Mouse (Mus musculus) stomach, embryonic 16.5 days (tissue): ENCODE results near the gene Raf1. TPM values are rescaled to one million over a fixed set of nuclear protein-coding genes. Genes with fewer than 3 reads are reported as not detected.

ENCODE experiments used
- ATAC-seq: fragments of 200-750 bp; cut with Nextera tagmentation; 2 replicates; pipeline ENCODE4 v1.8.0; 2017; ENCODE audit warnings: moderate number of reproducible peaks, moderate TSS enrichment; ENCODE audit not compliant: insufficient read depth, low FRiP score
- H3K27ac ChIP-seq: fragments of 300-500 bp; sonication (generic); 2 replicates; pipeline ENCODE4 v1.5.1; 2014; ENCODE audit warnings: low read length
- H3K27me3 ChIP-seq: fragments of 300-500 bp; sonication (generic); 2 replicates; pipeline ENCODE4 v1.6.1; 2014; ENCODE audit warnings: low read length, control low read depth, mixed read lengths; ENCODE audit not compliant: control insufficient read depth, insufficient read depth
- H3K36me3 ChIP-seq: fragments of 300-500 bp; sonication (generic); 2 replicates; pipeline ENCODE4 v1.6.1; 2014; ENCODE audit warnings: low read length; ENCODE audit not compliant: control insufficient read depth, insufficient read depth
- H3K4me1 ChIP-seq: fragments of 300-500 bp; sonication (generic); 2 replicates; pipeline ENCODE4 v1.6.1; 2014; ENCODE audit warnings: low read length, control low read depth, mixed read lengths; ENCODE audit not compliant: control insufficient read depth, insufficient read depth
- H3K4me2 ChIP-seq: fragments of 300-500 bp; sonication (generic); 2 replicates; pipeline ENCODE4 v1.6.1; 2014; ENCODE audit warnings: low read depth, low read length, mixed read lengths
- H3K4me3 ChIP-seq: fragments of 300-500 bp; sonication (generic); replicated peaks from 2 replicates; pipeline ENCODE4 v1.5.1; 2014; ENCODE audit warnings: mild to moderate bottlenecking, low read length
- H3K9ac ChIP-seq: fragments of 300-500 bp; sonication (generic); 2 replicates; pipeline ENCODE4 v1.6.1; 2014; ENCODE audit warnings: low read length
- H3K9me3 ChIP-seq: fragments of 300-500 bp; sonication (generic); replicated peaks from 2 replicates; pipeline ENCODE4 v1.6.1; 2016; ENCODE audit warnings: low read length, control low read depth; ENCODE audit not compliant: control insufficient read depth
- WGBS: fragments of 180-500 bp; shearing (Covaris S2); extraction: QIAGEN DNeasy Blood & Tissue Kit; methylation state at CpG from one replicate; pipeline ENCODE4 v1.1.7; 2014; 5-methylcytosine and 5-hydroxymethylcytosine counted together
- polyA plus RNA-seq: library from polyadenylated mRNA; unstranded; fragments of >200 nt; fragmentation: Nextera tagmentation; extraction: Ambion mirVana; gene quantifications from 2 replicates; pipeline ENCODE4 v1.2.1, GENCODE M21; 2015

Gene Raf1
- polyA plus RNA-seq, 1 experiment from 2014 or later, result 76.9 TPM

DNA sequence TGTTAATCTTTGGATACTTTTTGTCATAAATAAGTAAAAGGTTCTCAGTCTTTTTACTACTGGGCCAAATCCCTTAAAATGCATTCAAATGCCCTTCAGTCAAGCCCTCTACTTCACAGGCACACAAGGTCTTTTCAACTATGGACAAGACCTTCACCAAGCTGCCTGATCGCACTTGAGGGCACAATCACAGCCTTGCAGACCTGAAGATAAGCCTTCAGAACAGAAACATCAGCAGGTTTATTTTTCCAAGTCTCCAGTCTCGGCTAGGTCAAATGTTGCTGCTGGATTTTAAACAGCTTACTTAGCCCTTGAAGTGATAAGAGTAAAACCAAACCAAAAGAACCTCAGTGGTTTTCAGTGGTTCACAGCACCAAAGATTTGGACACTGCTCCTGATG is 2.1 kb downstream of the Raf1 start:
- peak overlapping the region; percentile 100 for H3K9ac ChIP-seq
- 26% methylated on average over 2 of the region's 2 CpGs for WGBS
- H3K27ac ChIP-seq, result no peak overlapping the region

GRCm38 (mm10) chr6:115672700-115673099 is 3.7 kb downstream of the Raf1 start:
- Histone ChIP-seq H3K27me3 (no peaks in the 10 kb centered on the region), H3K4me1 (peaks cover 24% of the 10 kb centered on the region), H3K9ac (no peak overlapping the region), H3K4me2 (no peak overlapping the region), H3K4me3 (no peak overlapping the region), H3K9me3 (no peaks in the 10 kb centered on the region), H3K27ac (no peak overlapping the region), H3K36me3 (no peaks in the 10 kb centered on the region)
- 89% methylated on average over 1 of the region's 1 CpGs for WGBS
- no peak for ATAC-seq

More for the DNA sequence above, 2.1 kb downstream of the Raf1 start:
- Histone ChIP-seq H3K27me3 (no peaks in the 10 kb centered on the region), H3K4me3 (peak overlapping the region; percentile 96), H3K36me3 (no peaks in the 10 kb centered on the region), H3K4me2 (peak overlapping the region; percentile 72), H3K9me3 (no peaks in the 10 kb centered on the region), H3K4me1 (peaks cover 17% of the 10 kb centered on the region)
- no peak for ATAC-seq

DNA sequence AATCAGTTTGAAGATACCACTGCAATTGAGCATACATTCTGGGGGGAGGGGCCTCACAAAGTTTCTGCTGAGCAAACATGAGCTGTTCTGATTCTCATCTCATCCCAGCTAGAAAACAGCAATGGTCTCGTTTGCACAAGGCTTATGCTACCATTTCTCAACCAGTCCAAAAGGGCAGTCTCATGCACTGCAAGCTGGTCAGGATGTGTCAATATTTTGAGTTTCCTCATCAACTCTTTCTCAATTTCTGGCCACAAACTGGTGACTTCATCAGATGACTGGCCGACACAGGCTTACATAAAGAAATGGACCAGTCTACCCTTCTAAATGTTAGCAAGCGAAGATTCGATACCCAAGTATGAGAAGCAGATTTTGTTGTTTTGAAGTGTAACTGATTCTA is 9.8 kb downstream of the Raf1 start:
- 70% methylated on average over 4 of the region's 4 CpGs for WGBS
- Histone ChIP-seq H3K9ac (no peak overlapping the region), H3K4me2 (no peak overlapping the region), H3K4me1 (peaks cover 20% of the 10 kb centered on the region), H3K36me3 (no peaks in the 10 kb centered on the region), H3K27me3 (no peaks in the 10 kb centered on the region), H3K4me3 (no peak overlapping the region), H3K9me3 (no peaks in the 10 kb centered on the region), H3K27ac (peak overlapping the region; percentile 26; the same call in 1 of the 2 replicates)
- peak; percentile 60; the same call in 1 of the 2 replicates for ATAC-seq

DNA sequence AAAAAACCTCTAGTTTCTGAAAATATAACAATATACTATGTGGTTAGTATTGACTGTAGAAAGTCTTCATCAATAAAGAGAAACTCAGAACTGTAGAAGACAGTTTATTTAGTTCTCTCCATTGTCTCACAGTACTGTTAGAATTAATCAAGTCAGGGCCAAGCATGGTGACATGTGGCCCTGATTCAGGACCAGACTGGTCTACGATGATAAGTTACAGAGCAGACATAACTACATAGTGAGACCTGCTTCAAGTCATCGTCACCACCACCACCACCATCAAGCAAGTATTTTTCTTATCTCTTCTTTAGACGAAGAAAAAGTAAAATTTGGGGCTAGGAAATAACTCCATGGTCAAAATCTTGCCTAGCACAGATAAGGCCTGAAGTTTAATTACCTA is 12.2 kb downstream of the Raf1 start:
- Histone ChIP-seq H3K27me3 (no peaks in the 10 kb centered on the region), H3K36me3 (no peaks in the 10 kb centered on the region), H3K4me3 (no peak overlapping the region), H3K4me1 (peaks cover 23% of the 10 kb centered on the region), H3K9me3 (no peaks in the 10 kb centered on the region), H3K27ac (no peak overlapping the region), H3K9ac (no peak overlapping the region), H3K4me2 (no peak overlapping the region)
- WGBS, result 88% methylated on average over 3 of the region's 3 CpGs
- no peak for ATAC-seq

- Histone ChIP-seq H3K4me3 (no peak overlapping the region), H3K27ac (no peak overlapping the region), H3K27me3 (no peaks in the 10 kb centered on the region), H3K9me3 (no peaks in the 10 kb centered on the region), H3K4me2 (no peak overlapping the region), H3K9ac (no peak overlapping the region), H3K36me3 (no peaks in the 10 kb centered on the region), H3K4me1 (peaks cover 6% of the 10 kb centered on the region; the same call in 1 of the 2 replicates)
- no peak for ATAC-seq
Measured at GRCm38 (mm10) chr6:115658802-115659201, 17.6 kb downstream of the Raf1 start.

DNA sequence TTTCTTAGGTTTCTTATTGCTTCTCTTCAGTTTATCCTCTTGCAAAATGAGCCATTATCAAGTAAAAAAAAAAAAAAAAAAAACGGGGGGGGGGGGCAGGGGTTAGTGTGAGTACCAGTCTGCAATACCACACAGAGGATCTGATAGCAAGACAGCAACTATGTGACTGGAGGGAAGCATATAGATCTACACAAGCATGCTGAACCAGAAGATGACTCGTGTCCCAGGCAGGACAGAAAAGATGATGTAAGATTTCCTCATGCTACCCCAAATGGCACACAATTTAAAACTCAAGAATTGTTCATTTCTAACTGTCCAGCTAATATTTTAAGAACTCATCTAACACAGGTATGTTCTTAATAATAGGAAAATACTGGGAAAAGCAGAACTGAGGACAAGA is 22.5 kb downstream of the Raf1 start:
- WGBS, result 42% methylated on average over 2 of the region's 2 CpGs
- Histone ChIP-seq H3K36me3 (no peaks in the 10 kb centered on the region), H3K4me1 (peaks cover 30% of the 10 kb centered on the region), H3K9me3 (no peaks in the 10 kb centered on the region), H3K4me2 (no peak overlapping the region), H3K27me3 (no peaks in the 10 kb centered on the region), H3K27ac (no peak overlapping the region), H3K4me3 (no peak overlapping the region), H3K9ac (no peak overlapping the region)
- no peak for ATAC-seq

DNA sequence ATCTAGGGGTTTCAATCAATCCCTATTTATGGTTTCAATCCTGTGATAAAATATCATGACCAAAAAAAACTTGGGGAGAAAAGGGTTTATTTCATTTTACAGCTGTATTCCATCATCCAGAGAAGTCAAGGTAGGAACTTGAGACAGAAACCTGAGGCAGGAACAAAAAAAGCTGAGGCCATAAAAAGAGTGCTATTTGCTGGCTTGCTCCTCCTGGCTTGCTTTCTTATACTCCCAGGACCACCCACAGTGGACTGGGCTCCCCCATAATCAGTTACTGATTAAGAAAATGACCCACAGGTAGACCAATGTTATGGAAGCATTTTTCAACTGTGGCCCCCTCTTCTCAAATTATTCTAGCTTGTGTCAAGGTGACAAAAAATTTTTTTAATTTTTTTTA is 24.7 kb downstream of the Raf1 start:
- Histone ChIP-seq H3K4me1 (peaks cover 39% of the 10 kb centered on the region), H3K4me2 (no peak overlapping the region), H3K27me3 (no peaks in the 10 kb centered on the region), H3K4me3 (no peak overlapping the region), H3K9ac (no peak overlapping the region), H3K27ac (no peak overlapping the region; the same call in 1 of the 2 replicates), H3K36me3 (no peaks in the 10 kb centered on the region), H3K9me3 (no peaks in the 10 kb centered on the region)
- no peak for ATAC-seq

DNA sequence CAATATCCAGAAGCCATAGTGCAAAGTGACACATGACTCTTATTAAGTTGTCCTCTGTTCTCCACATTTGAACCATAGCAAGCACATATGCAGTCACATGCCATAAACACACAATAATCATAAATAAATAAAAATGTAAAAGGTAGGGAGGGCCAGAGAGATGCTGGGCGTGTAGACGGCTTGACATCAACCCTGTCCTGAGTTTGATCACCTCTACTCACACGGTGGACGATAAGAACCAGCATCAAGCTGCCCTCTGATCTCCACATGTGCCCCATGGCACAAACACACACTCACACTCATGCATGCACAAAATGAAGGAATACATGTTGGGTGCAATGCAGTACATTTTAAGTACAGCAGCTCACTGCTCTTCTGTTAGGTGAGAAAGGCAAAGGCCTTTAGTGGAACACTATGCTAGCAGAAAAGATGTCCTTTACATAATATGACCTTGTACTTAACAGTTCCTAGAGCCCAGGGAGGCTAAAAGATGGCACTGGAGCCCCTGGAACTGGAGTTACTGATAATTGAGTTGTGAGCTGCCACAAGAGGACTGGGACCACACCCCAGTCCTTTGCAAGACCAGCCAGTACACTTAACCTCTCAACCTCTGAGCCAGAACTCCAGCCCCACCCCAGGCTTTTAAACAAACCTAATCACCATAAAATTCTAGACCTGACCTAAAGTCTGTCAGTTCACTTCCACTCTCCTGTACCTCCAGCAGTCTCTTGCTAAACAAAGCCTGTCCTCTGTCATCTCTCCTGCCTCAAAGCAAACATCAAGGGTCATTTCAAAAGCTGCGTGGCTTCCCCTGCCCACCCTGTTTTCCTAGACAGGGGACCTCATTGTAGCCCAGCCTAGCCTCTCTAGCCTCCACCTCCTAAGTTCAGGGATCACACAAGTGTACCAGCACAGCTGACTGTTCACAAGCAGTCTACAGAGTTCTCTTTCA is 25.7 kb downstream of the Raf1 start:
- peaks cover 39% of the 10 kb centered on the region for H3K4me1 ChIP-seq
- H3K9me3 ChIP-seq, result no peaks in the 10 kb centered on the region
- 39% methylated on average over 5 of the region's 5 CpGs for WGBS
- H3K27me3 ChIP-seq, result no peaks in the 10 kb centered on the region
- H3K27ac ChIP-seq, result peak overlapping the region; percentile 46
- no peaks in the 10 kb centered on the region for H3K36me3 ChIP-seq
- no peak overlapping the region for H3K4me3 ChIP-seq
- 0 out of 2 replicates have a peak overlapping the region, but pooled peaks have one; percentile 5 for H3K4me2 ChIP-seq
- H3K9ac ChIP-seq, result 0 out of 2 replicates have a peak overlapping the region, but pooled peaks have one; percentile 1
- ATAC-seq, result peak; percentile 72

- no peaks in the 10 kb centered on the region for H3K36me3 ChIP-seq
- no peak for ATAC-seq
- H3K4me3 ChIP-seq, result no peak overlapping the region
- H3K4me2 ChIP-seq, result 0 out of 2 replicates have a peak overlapping the region, but pooled peaks have one; percentile 21
- peaks cover 39% of the 10 kb centered on the region for H3K4me1 ChIP-seq
- H3K27me3 ChIP-seq, result no peaks in the 10 kb centered on the region
- H3K27ac ChIP-seq, result peak overlapping the region; percentile 49; the same call in 1 of the 2 replicates
- H3K9me3 ChIP-seq, result no peaks in the 10 kb centered on the region
- WGBS, result 41% methylated on average over 1 of the region's 1 CpGs
- no peak overlapping the region for H3K9ac ChIP-seq
Measured at GRCm38 (mm10) chr6:115649792-115650365, 26.6 kb downstream of the Raf1 start.
